Mouse (Mus musculus) cerebellum, adult 2 months (tissue): ENCODE data around the gene Six6.

ENCODE experiments used
- CTCF ChIP-seq: fragments of 200-500 bp; IDR thresholded peaks from 2 replicates; pipeline ENCODE4 v1.5.1; 2011; ENCODE audit warnings: low read depth, mild to moderate bottlenecking, control low read depth, low read length, moderate library complexity, borderline replicate concordance; ENCODE audit not compliant: insufficient read depth
- POLR2A ChIP-seq: fragments of 200-500 bp; IDR thresholded peaks from 2 replicates; pipeline ENCODE4 v1.6.1; 2011; ENCODE audit warnings: low read length, control low read depth, borderline replicate concordance; ENCODE audit not compliant: insufficient read depth

DNA sequence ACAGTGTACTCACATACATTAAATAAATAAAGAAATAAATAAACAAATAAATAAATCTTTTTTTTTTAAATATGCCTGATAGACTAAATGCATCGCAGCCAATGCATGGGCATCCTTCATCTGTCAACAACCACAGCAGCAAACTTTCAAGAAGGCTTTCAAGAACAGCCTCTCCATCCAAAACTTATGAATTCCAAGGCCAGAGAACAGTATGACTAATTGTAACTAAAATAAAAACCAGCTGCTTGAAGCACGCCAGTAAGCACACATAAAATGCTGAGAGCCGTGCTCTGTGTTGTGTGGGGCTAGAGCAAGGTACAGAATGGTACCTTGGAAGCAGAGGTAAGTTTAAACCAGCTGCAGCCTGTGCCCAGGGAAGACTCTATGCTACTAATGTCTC lies 38.2 kb downstream of the Six6 start:
- TF ChIP-seq CTCF: no peak
- no peak for TF ChIP-seq POLR2A
